Mouse (Mus musculus) midbrain, embryonic 13.5 days (tissue): ENCODE data around the gene Mab21l1. TPM values are rescaled to one million over a fixed set of nuclear protein-coding genes. Genes with fewer than 3 reads are reported as not detected.

Source experiments
- ATAC-seq: fragments of 200-750 bp; cut with Nextera tagmentation; 2 replicates; pipeline ENCODE4 v1.8.0; 2017; ENCODE audit warnings: mild to moderate bottlenecking, moderate TSS enrichment, moderate library complexity
- H3K27ac ChIP-seq: fragments of 300-500 bp; sonication (generic); 2 replicates; pipeline ENCODE4 v1.5.1; 2015; ENCODE audit warnings: inconsistent platforms, mild to moderate bottlenecking, moderate library complexity
- H3K27me3 ChIP-seq: fragments of 300-500 bp; sonication (generic); 2 replicates; pipeline ENCODE4 v1.6.1; 2015; ENCODE audit warnings: mild to moderate bottlenecking, inconsistent platforms
- H3K36me3 ChIP-seq: fragments of 300-500 bp; sonication (generic); 2 replicates; pipeline ENCODE4 v1.6.1; 2015; ENCODE audit warnings: mild to moderate bottlenecking, inconsistent platforms
- H3K4me1 ChIP-seq: fragments of 300-500 bp; sonication (generic); replicated peaks from 2 replicates; pipeline ENCODE4 v1.6.1; 2015; ENCODE audit warnings: inconsistent platforms
- H3K4me2 ChIP-seq: fragments of 300-500 bp; sonication (generic); replicated peaks from 2 replicates; pipeline ENCODE4 v1.6.1; 2015; ENCODE audit warnings: moderate library complexity, mild to moderate bottlenecking, inconsistent platforms
- H3K4me3 ChIP-seq: fragments of 300-500 bp; sonication (generic); replicated peaks from 2 replicates; pipeline ENCODE4 v1.5.1; 2015; ENCODE audit warnings: mild to moderate bottlenecking, inconsistent platforms
- H3K9ac ChIP-seq: fragments of 300-500 bp; sonication (generic); replicated peaks from 2 replicates; pipeline ENCODE4 v1.6.1; 2015; ENCODE audit warnings: mild to moderate bottlenecking, inconsistent platforms
- H3K9me3 ChIP-seq: fragments of 300-500 bp; sonication (generic); 2 replicates; pipeline ENCODE4 v1.6.1; 2016; ENCODE audit warnings: mild to moderate bottlenecking, inconsistent platforms
- WGBS: fragments of 180-500 bp; shearing (Covaris S2); methylation state at CpG from one replicate; pipeline ENCODE4 v1.1.7; 2015; 5-methylcytosine and 5-hydroxymethylcytosine counted together
- polyA plus RNA-seq: library from polyadenylated mRNA; unstranded; fragments of >200 nt; fragmentation: Nextera tagmentation; extraction: Ambion mirVana; gene quantifications from 2 replicates; pipeline ENCODE4 v1.2.1, GENCODE M21; 2015

Gene Mab21l1
- polyA plus RNA-seq, 1 experiment from 2014 or later, result 181 TPM

DNA sequence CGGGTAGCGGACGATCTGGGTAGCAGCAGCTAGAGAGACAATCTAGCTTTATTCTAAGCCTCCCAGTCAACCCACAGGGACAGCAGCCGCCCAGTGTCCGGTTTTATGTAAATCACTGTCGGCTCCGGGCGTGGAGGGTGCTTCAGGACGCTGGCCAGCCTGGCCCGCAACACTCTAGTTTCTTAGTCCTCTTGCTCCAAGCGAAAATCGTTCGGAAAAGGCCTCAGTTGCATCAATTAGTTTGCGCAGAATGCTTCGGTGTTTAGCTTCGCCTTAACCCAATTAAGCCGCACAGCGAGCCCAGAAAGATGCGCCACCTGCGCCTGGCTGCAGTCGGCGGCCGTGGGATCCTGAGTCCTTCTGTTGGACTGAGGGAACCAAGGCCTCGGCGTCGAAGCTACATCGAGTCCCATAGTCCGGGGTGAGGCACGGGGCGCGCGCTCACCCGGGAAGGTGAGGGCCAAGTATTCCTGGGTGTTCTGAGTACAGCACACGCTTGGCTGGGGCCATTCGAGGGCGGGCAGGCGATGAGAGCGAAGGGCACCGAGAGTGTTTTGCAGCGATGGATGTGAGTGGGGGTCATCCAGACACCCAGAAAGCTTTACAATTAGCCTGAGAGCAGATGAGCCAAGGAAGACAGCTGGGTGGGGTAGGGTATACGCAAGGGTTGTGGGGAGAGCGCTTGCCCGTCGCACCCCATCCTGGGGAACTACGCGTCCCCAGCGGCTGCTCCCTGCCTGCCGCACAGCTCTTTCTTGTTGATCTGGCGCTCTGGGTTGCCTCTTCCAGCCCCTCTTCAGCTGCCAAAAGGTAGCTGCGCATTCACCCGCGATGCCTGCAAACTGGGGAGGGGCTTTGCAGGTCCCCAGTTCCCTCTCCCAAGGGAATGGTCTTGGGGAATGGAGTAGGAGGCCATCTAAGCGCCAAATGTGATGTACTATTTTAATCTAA is 1.9 kb upstream of the Mab21l1 start:
- Histone ChIP-seq H3K9me3 (no peaks in the 10 kb centered on the region), H3K4me3 (peak overlapping the region; percentile 72), H3K27ac (peak overlapping the region; percentile 94), H3K4me2 (peak overlapping the region; percentile 63), H3K27me3 (peaks cover 27% of the 10 kb centered on the region; the same call in 1 of the 2 replicates), H3K36me3 (no peaks in the 10 kb centered on the region), H3K4me1 (peaks cover 63% of the 10 kb centered on the region), H3K9ac (peak overlapping the region; percentile 71)
- peak; percentile 75 for ATAC-seq
- WGBS, result 1% methylated on average over 53 of the region's 53 CpGs

DNA sequence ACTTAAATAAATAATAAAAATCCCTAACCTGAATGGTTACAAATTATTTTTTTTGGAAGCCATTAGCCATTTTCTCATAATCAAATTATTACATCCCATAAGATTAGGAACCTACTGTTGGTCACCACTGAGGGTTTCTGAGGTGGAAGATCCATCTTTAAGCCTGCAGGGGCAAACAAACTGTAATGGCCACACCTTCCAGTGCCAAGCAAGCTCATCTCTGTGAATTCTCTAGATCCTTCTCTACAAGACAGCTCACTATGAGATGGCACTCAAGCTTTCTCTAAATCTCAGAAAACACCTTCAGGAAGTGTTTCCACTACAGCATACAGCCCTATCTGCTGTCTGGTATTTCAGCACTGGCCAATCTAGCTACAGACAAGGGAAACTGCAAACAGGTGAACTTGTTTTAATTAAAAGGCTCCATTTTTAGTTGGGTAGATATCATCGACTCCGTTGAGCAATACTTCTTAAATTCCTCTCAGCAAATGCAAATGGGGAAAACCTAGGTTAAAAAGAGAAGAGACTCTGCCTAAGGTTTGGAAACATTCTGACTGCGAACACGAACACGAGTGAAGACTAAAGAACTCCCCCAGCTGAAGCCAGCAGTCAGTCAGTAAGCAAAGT is 768 bp upstream of the Mab21l1 start:
- Histone ChIP-seq H3K27me3 (peaks cover 37% of the 10 kb centered on the region), H3K9me3 (no peaks in the 10 kb centered on the region), H3K9ac (peak overlapping the region; percentile 94; the same call in 1 of the 2 replicates), H3K4me1 (peaks cover 58% of the 10 kb centered on the region), H3K36me3 (no peaks in the 10 kb centered on the region), H3K4me3 (peak overlapping the region; percentile 72), H3K4me2 (peak overlapping the region; percentile 63), H3K27ac (peak overlapping the region; percentile 94)
- WGBS, result 16% methylated on average over 5 of the region's 5 CpGs
- no peak for ATAC-seq

DNA sequence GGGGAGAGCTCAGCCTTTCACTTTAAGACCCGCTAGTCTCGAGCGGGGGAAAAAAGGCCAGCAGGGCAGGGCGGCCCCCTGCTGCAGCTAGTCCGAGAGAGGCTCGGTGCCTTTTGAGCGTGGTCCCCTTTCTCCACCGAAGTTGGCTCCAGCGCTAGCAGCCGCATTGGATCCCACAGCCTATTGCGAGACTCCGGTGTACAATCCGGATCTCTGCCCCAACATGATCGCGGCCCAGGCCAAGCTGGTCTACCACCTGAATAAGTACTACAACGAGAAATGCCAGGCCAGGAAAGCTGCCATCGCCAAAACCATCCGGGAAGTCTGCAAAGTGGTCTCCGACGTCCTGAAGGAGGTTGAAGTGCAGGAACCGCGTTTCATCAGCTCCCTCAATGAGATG is 461 bp downstream of the Mab21l1 start:
- peak overlapping the region; percentile 94 for H3K9ac ChIP-seq
- H3K36me3 ChIP-seq, result no peaks in the 10 kb centered on the region
- H3K9me3 ChIP-seq, result no peaks in the 10 kb centered on the region
- 2% methylated on average over 22 of the region's 22 CpGs for WGBS
- peaks cover 58% of the 10 kb centered on the region for H3K4me1 ChIP-seq
- no peak for ATAC-seq
- H3K4me3 ChIP-seq, result peak overlapping the region; percentile 72
- H3K27ac ChIP-seq, result peak overlapping the region; percentile 94
- H3K4me2 ChIP-seq, result peak overlapping the region; percentile 63
- peaks cover 37% of the 10 kb centered on the region for H3K27me3 ChIP-seq

DNA sequence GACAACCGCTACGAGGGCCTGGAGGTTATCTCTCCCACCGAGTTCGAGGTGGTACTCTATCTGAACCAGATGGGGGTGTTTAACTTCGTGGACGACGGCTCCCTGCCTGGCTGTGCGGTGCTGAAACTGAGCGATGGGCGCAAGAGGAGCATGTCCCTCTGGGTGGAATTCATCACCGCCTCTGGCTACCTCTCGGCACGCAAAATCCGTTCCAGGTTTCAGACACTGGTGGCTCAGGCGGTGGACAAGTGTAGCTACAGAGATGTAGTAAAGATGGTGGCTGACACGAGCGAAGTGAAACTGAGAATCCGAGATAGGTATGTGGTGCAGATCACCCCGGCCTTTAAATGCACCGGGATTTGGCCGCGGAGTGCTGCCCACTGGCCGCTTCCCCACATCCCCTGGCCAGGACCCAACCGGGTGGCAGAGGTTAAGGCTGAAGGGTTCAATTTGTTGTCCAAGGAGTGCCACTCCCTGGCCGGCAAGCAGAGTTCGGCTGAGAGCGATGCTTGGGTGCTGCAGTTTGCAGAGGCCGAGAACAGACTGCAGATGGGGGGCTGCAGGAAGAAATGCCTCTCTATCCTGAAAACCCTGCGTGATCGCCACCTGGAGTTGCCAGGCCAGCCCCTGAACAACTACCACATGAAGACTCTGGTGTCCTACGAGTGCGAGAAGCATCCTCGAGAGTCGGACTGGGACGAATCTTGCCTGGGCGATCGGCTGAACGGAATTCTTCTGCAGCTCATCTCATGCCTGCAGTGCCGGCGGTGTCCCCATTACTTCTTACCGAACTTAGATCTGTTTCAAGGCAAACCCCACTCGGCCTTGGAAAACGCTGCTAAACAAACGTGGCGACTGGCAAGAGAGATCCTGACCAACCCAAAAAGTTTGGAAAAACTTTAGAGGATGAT is 1.1 kb downstream of the Mab21l1 start:
- 4% methylated on average over 45 of the region's 45 CpGs for WGBS
- H3K27me3 ChIP-seq, result peaks cover 37% of the 10 kb centered on the region
- no peaks in the 10 kb centered on the region for H3K36me3 ChIP-seq
- peak overlapping the region; percentile 94 for H3K27ac ChIP-seq
- H3K4me2 ChIP-seq, result peak overlapping the region; percentile 63
- H3K9me3 ChIP-seq, result no peaks in the 10 kb centered on the region
- ATAC-seq, result no peak
- peak overlapping the region; percentile 94 for H3K9ac ChIP-seq
- peaks cover 51% of the 10 kb centered on the region for H3K4me1 ChIP-seq
- H3K4me3 ChIP-seq, result peak overlapping the region; percentile 72

DNA sequence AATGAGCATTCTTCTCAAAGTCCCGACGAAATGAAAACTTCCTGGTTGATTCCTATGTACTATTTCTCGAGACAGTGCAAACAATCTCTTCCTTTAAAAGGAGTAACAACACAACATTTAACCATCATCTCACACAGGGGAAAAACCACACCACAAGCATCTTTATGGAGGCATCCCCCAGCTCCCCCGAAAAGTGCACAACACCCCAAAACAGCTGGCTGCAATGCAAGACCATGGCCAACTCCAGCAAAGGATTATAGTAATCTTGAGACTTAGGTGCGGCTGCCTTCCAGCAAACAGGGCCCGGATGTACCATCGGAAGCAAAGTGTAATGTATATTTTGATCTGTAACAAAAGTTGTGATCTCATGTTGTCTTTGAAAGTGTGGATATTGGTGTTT is 1.8 kb downstream of the Mab21l1 start:
- Histone ChIP-seq H3K27me3 (peaks cover 33% of the 10 kb centered on the region), H3K4me3 (peak overlapping the region; percentile 72), H3K4me2 (peak overlapping the region; percentile 63), H3K9me3 (no peaks in the 10 kb centered on the region), H3K36me3 (no peaks in the 10 kb centered on the region), H3K27ac (peak overlapping the region; percentile 94), H3K9ac (peak overlapping the region; percentile 94), H3K4me1 (peaks cover 55% of the 10 kb centered on the region)
- 4% methylated on average over 7 of the region's 7 CpGs for WGBS
- no peak for ATAC-seq

DNA sequence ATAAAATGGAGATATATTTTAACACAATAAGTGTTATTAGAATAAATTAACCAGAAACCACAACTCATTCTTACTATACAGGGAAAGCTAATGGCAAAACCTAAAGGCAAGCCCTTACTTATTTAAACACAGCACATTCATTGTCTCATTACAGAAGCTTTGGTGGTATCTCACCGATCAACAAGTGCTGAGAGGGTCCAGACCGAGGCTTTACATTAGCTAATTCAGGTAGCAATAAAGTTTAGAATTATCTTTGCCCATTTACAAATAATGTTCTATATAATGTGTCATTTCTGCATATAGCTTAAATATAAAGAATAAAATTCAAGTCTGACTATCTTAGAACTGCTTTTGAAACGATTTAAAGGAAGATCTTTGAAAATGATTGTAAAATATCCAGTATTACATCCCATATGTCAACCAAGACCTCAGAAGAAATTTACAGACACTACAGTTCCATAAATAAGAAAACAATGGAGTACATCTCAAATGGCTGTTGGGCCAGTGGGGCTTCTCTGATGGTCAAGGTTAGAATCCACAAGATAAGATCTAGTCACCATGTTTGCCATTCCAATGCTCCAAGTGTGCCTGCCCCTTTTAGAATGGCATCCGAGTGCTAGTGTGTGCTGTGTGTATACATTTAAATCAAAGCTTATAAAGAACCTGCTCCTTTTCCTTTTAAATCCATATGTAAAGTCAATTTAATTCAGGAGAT is 3.1 kb downstream of the Mab21l1 start:
- Histone ChIP-seq H3K9ac (peak overlapping the region; percentile 90), H3K9me3 (no peaks in the 10 kb centered on the region), H3K4me3 (peak overlapping the region; percentile 50), H3K27ac (peak overlapping the region; percentile 99), H3K36me3 (no peaks in the 10 kb centered on the region), H3K27me3 (peaks cover 34% of the 10 kb centered on the region), H3K4me2 (peak overlapping the region; percentile 73), H3K4me1 (peaks cover 58% of the 10 kb centered on the region)
- no peak for ATAC-seq
- 32% methylated on average over 4 of the region's 4 CpGs for WGBS

DNA sequence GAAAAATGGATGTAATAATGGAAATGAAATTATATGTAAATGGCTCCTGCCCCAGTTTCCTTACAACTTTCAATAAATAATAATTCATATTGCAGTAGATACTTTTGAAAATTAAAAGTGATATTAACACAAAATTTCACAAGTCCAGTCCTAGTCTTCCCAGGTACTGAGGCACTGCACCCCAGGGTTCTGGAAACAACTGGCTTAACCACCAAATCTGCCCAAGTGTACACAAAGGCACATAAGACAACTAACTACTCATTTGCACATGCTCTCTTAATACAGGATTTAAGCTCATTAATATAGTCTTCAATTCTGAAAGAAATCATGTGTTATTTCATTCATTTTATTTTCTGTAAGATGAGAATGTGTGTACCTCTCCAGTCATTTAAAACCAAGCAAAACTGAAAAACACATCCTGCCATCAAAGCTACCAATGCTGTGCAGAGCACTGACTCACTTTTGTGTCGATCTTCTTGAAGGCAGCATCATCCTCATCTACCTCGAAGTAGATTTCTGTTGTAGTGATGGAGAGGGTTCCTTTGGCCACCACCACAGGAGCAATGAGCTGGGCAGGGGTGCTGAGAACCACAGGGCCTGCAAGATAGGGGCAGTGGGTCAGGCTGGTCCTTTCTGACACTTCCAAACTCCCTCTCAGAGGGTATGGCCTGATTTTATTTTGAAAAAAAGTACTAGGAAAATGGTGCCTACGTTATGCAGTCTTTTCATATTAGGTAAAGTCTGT is 3.8 kb downstream of the Mab21l1 start:
- Histone ChIP-seq H3K27me3 (peaks cover 34% of the 10 kb centered on the region), H3K4me1 (peaks cover 54% of the 10 kb centered on the region), H3K4me3 (peak overlapping the region; percentile 50), H3K4me2 (peak overlapping the region; percentile 73), H3K9me3 (no peaks in the 10 kb centered on the region), H3K36me3 (no peaks in the 10 kb centered on the region), H3K27ac (peak overlapping the region; percentile 99), H3K9ac (peak overlapping the region; percentile 90)
- ATAC-seq, result no peak
- 11% methylated on average over 3 of the region's 3 CpGs for WGBS

DNA sequence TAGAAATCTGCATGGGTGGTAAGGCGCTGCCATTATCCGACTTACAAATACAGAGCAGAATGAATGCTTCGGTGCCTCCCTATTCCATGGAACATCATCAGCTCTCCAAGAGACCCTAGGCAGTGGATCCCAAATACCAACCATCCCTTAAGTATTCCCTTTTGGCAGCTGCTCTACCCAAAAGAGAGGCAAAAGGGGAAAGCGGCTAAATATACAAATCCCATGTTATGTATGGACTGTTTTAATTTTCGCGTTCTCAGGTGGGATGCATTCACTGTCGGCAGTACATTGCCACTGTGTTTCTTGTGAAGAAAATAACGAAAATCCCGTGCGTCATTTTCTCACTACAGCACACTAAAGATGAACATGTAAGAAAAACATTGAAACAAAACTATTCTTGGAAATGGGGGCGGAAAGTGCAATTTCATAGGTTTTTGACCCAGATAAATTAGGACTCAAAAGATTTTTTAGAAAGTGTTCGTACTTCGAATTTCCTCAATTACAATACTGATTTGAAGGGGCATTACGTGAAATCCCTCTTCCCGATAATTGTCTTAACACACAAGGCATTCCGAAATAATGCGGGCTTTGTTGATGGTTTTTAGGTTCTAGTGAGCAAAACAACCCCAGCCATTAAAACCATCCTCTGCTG is 4.7 kb downstream of the Mab21l1 start:
- peaks cover 30% of the 10 kb centered on the region for H3K27me3 ChIP-seq
- H3K9ac ChIP-seq, result peak overlapping the region; percentile 90
- H3K9me3 ChIP-seq, result no peaks in the 10 kb centered on the region
- peaks cover 46% of the 10 kb centered on the region for H3K4me1 ChIP-seq
- peak overlapping the region; percentile 99 for H3K27ac ChIP-seq
- H3K36me3 ChIP-seq, result no peaks in the 10 kb centered on the region
- WGBS, result 5% methylated on average over 17 of the region's 17 CpGs
- ATAC-seq, result no peak
- peak overlapping the region; percentile 73 for H3K4me2 ChIP-seq
- H3K4me3 ChIP-seq, result peak overlapping the region; percentile 50

DNA sequence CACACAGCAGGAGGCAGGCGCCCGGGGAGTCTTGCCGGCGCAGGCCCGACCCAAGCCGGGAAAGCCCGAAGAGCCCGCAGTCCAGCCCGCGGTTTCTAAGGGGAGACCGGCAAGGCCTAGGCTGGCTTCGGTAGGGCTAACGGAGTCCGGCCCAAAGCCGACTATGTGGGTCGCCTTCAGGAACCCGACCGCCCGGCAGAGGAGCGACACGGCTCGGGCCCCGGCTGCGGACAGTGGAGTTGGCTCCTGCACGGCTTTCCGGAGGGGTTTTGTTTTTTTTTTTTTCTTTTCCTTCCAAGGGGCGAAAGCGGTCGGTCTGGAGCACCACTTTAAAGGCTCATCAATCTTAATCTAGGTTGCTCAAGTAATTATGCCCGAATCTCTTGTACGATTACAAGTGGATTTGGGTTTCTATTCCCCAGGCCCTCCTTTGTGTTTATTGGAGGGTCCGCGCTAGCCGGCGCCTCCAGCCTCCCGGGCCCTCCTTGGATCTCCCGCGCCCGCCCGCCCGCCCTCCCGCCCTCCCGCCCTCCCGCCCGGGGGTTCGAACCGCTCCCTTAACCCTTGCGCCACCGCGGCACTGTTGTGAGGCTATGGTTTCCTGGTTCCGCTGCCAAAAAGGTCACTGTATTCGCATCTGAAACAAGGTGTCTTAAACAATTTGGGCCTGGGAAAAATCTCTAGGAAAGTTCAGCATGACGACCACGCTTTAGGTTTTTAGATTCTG is 5.3 kb downstream of the Mab21l1 start:
- Histone ChIP-seq H3K27ac (peak overlapping the region; percentile 99), H3K36me3 (no peaks in the 10 kb centered on the region), H3K9ac (peak overlapping the region; percentile 90), H3K9me3 (no peaks in the 10 kb centered on the region), H3K4me1 (peaks cover 39% of the 10 kb centered on the region), H3K4me3 (peak overlapping the region; percentile 50), H3K27me3 (peaks cover 29% of the 10 kb centered on the region), H3K4me2 (peak overlapping the region; percentile 73)
- 3% methylated on average over 54 of the region's 54 CpGs for WGBS
- peak; percentile 70 for ATAC-seq

DNA sequence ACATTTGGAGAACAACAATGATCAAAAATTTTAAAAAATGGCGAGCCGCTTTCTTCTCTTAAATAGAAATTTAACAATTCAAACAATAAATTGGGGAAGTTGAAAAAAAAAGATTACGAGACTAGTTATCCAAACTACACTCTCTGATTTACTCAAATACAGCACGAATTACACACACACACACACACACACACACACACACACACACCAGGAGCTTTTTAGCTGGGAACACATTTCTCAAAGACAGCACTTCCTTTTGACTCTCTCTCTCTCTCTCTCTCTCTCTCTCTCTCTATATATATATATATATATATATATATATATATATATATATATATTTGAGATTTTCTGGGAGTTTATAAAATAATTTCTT is 5.9 kb downstream of the Mab21l1 start:
- Histone ChIP-seq H3K4me2 (peak overlapping the region; percentile 73), H3K27me3 (peaks cover 28% of the 10 kb centered on the region)

More for the DNA sequence above, 5.9 kb downstream of the Mab21l1 start:
- Histone ChIP-seq H3K9me3 (no peaks in the 10 kb centered on the region), H3K9ac (peak overlapping the region; percentile 90), H3K36me3 (no peaks in the 10 kb centered on the region), H3K27ac (peak overlapping the region; percentile 99), H3K4me1 (peaks cover 33% of the 10 kb centered on the region), H3K4me3 (peak overlapping the region; percentile 50)
- WGBS, result 7% methylated on average over 4 of the region's 4 CpGs
- no peak for ATAC-seq
